Mouse (Mus musculus) brain, embryonic 18.5 days (tissue): ENCODE measurements around the gene Cntn2.
A peak's percentile ranks its signal among the peaks of the same experiment; 100 is the strongest.

Experiments used
- DNase-seq: peaks from one replicate; pipeline ENCODE4 v3.0.0-alpha.2; 2012; ENCODE audit warnings: low read depth, low spot score

Cntn2 gene

DNA sequence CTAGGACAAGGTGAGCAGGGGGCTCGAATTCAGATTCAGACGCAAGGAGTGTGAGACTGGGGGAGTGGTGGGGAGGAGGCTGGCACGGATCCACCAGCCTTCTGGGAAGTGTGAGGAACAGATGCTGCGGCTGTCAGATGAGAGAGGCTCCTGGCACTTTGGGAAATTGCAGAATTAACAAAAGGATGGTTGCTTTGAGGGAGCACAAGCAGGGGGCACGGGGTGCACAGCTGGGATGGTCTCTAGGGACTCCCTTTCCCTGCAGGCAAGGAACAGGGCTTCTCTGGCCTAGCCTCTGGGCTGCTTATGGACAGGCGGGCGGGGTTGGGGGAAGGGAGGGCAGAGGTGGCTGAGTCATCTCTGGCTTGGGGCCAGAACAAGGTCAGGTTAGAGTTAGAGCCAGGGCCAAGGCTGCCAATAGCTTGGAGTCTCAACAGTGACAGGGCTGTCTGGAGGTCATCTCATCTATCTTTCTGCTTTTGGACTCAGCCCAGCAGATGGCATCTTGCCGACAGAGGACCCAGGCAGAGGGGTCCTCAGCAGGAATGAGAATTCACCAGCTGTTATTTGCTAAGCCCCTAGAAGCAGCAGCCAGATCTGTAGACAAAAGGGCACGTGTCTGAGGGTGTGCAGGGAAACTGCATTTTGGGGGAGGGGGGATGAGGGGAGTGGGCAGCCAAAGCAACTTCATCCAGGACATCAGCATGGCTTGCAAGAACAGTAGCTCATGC, 15.0 kb upstream of the Cntn2 start:
- DNase-seq, result no peak

DNA sequence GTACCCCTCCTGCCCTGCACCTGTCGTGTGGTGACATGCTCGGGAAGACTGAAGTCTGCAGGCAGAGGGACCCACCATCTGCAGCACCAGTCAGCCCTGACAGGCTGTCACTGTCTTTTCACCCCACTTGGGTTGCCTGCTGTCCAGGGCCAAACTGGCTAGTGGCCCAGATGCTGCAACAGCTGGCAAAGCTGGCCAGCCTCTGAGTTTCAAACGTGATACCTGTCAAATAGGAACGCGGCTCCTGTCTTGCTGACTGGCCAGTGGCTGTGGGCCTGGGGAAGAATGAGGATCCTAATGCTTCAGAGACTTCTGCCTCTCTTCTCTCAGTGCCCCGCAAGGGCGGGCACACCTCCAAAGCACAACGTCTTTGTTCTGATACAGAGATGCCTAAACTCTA, 733 bp upstream of the Cntn2 start:
- DNase-seq, result no peak

DNA sequence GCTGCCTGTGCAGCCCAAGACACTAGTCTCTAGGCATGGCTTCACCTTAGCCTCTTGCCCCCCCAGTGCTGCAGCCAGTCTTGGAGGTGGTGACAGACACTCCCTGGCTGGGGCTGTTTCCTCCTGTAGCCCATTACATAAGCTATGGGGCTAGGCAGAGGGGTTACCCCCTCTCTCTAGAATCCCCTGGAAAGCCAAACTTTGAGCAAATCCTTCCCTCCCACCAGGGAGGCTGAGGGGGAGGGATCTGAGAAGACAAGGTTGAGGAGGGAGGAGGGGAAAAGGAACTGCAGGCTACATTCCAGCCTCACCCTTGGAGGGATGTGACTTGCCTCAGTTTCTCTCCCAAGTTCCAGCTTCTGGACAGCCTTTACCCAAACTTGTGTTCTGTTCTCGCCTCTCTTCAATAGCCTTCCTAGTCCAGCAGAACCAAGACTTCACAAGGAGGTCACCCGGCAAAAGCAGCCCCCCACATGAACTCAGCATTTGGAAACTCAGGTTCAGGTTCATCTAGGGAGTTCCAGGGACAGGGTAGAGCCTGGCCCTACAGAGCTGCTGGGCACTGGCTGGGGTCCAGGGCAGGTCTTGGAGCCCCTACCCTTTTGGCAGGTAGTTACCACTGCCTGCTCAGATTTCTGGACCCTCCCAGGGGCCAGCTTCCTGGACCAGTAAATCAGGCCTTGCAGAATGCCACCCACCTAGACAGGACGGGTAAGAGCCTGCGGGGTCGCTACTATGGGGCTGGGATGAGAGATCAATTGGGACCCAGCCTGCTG, 1.0 kb downstream of the Cntn2 start:
- DNase-seq, result no peak

DNA sequence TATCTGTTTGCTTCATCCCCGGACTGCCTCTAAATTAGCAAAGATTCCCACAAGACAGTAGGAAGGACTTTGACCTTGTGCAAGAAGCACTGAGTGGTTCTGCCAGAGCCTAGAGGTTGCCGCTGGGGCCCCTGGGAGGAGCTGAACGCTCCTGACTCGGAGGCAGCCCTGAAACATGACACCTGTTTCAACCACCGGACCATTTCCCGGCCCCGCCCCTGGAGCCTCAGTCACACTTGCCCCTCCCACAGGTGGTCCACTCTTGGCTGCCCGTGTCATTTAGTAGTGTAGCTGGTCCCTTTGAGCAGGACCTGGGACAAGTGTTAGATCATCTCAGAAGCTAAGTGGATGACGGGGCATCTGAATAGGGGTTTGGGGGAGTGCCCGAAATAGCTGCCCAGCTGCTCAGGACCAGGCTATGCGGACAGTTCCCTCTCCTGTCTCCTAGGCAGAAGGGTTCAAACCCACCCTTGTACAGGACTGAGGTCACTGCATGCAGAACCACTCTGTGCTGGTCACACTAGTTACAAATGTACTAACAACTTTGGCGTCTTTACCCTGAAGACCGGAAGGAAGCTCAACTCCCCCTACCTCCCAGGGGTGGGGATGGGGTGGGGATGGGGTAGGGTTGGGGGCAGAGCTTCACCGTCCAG, 1.8 kb downstream of the Cntn2 start:
- no peak for DNase-seq

DNA sequence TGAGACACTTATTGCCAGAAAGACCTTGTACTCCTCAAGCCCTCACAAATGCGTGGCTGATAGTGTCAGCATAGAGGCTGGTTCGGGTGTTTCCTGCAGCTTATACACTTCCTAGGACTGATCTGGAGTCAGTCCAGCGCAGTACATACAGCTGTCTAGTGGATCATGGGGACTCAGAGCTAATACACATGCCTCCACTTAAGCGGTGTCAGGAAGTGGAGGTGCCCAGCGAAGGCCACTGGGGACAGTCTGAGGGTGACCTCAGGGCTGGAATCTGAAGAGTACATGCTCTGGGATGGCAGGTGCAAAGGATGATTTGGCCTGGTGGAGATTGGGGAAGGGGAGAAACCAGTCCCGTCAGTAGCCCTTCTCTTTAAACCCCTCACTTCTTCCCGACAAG, 2.4 kb downstream of the Cntn2 start:
- no peak for DNase-seq

DNA sequence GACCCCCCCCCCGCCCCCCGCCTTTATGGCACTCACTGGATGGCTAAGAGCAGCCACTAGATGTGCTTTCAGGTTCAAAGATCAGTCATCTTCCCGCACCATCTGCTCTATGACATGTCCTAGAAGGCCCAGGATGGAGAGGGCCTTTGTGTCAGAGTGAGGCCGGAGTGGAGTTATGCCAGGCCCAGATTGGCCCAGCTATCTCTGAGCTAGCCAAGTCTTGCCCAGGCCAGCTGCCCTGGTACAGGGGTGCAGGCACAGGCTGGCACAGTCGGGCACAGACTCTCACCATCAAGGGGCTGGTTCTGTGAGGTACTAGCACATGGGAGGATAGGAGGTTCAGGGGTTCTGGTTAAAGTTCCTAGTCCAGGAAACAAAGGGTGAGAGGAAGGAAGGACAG, 5.3 kb downstream of the Cntn2 start:
- DNase-seq, result no peak

DNA sequence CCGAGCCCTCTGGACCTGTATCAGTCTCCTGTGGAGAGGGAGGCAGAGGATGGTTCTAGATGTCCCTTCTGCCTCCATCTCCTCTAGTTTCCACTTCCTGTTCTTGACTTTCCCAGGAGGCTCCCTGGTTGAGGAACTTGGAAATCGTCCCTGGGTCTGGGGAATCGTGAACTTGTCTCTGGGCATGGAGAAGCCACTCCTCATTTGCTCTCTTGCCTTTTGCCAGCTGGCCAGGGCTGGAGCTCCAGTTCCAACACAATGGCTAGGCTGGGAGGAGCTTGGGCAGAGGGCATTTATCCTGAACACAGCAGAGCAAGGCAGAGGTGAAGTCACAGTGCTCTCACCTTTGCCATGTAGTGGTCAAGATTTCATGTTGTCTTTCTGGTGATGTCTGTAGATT, 6.6 kb downstream of the Cntn2 start:
- no peak for DNase-seq

DNA sequence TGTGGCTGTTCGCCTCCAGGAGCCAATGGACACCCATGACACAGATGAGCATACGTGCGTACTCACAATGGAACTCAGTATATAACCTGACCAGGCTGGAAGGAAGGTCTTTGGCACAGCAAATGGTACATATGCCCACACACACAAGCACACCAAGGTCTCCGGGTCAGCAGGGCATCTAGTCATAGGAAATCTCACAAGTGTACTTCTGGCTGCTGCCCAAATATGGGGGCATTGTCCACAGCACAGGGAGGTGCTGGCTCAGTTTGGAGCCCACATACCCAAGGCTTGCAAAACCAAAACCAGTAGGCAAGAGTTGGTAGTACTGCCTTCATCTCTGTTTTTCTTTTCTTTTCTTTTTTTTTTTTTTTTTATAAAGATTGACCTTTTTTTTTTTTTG, 7.5 kb downstream of the Cntn2 start:
- DNase-seq, result no peak

DNA sequence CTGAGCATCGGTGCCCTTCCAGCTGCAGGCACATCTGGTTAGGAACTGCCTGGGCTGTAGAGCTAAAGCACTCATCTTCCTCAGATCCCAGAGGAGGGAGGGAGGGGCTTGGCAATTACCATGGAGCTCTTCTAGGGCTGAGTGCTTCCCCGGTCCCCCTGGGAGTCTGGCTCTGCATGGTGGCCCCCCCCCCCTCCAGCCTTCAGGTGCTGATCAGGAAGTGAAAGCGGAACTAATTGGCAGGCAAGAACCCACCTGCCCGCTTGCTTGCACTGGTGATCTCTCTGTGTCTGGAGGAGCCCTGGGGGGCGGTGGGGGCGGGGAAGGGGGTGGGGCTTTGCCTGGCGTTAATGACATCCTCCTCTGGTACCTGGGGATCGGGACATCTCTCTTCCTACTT, 9.2 kb downstream of the Cntn2 start:
- no peak for DNase-seq

DNA sequence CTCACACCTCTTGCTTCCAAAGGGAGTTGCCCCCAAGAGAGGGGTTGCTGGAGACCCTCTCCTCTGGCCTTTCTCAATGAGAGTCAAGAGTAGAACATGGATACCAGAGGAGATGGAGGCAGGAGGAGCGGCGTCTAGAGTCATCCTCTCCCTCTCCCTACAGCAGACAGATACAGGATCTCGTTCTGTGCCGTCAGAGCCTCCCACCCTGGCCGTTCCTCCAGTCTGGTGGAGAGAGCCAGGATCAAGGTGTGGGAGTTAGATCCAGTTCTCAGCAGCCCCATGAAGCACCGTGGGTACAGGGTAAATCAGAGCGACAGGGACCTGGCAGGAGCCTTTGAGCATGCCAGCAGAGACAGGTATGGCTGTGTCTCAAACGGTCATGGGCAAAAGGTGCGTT, 10.5 kb downstream of the Cntn2 start:
- no peak for DNase-seq

DNA sequence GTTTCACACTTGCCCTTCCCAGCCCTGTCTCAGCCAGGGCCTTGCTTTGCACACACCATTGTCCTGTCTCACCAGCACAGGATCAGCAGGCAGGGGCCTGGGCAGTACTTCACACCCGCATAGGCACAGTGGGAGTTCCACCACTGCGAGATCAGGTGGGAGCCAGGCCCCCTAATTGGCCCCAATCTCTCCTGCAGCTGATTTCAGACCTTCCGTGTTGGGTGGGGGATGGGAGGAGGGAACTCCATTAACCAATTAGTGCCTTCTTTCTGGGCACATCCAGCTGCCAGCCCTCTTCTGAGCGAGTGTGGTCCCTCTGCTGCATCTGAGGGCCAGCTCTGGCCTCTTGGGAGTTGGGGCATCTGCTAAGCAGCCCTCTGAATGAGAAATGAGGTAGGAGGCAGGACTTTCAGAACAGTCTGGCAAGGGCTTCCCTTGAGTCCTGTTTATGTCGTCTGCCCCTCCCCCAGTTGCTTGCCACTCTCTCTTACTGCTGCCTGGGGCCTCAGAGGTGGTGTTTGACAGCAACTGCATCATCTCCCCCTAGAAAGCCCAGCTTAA, 12.3 kb downstream of the Cntn2 start:
- DNase-seq, result no peak

DNA sequence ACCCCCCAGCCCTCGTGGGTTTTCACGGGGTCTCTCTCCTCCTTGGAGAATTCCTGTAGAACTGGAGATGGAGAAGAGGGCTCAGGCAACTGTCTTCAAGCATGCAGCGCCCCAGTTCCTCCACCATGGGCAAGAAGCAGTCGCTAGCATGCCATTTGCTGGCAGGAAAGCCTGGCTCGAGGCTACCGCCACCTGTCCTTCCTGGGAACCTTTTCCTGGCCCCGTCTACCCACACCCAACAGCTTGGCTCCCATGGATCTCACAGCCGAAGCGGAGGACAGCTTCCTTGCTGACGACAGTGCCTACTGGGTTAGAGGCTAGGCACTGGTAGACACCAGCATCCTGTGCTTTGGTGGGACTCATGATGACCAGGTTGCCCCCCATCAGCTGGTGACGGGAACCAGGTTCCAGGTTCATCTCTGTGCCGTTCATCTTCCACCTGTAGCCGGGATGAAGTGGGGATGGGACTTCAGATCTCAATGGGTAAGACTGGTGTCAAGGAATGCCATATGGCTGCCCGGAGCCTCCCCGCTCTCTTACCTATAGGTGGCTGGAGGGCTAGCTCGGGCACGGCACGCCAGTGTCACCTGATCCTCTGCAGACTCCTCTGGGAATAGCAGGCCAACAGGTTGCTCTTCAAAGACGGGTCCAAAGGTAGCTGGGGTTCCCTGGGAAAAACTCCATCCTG, 14.3 kb downstream of the Cntn2 start:
- DNase-seq, result no peak

DNA sequence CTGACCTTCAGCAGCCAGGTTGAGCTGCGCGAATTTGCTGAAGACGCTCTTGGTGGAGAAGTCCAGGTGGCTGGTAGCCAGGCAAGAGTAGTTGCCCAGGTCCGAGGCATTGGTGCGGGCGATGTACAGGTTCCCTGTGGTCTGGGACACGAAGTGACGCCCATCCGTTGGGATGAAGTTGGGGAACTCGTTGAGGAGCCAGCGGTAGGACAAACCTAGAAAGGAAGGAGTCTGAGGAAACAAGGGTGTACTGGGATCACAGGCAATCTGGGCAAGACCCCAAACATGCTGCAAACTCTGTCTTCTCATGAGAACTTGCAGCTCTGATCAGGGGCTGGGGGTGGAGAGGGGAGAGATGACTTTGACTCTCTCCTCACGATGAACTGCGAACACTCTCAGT, 15.0 kb downstream of the Cntn2 start:
- no peak for DNase-seq

DNA sequence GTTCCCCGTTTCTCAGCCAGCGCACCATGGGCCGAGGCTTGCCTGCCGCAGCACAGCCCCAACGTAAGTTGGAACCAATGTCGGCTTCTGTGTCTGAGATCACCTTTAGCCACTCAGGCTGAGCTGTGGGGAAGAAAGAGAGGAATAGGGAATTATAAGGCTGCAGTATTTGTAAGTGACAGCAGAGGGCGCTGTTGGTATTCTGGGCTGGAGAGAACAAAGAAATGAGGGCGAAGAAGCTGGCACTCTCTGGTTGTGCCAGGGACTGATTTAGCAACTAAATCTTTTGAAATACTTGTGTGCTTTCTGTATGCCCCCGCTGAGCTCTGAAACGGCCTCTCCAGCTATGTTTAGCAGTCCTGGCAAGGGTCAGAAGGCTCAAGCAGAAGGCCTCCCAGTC, 17.2 kb downstream of the Cntn2 start:
- peak; percentile 75 for DNase-seq

DNA sequence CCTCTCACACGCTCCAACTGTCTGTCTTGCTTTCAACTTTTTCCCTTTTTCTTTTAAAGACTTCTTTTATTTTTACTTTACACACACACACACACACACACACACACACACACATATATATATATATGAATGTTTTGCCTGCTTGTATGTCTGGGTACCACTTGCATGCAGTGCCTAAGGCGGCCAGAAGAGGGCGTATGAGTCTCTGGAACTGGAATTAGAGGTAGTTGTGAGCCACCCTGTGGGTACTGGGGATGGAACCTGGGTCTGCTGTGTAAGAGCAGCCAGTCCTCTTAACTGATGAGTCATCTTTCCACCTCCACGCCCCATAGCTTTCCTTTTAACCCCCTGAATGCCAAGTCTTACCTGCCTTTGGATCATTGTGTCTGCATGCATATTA, 19.1 kb downstream of the Cntn2 start:
- DNase-seq, result no peak

DNA sequence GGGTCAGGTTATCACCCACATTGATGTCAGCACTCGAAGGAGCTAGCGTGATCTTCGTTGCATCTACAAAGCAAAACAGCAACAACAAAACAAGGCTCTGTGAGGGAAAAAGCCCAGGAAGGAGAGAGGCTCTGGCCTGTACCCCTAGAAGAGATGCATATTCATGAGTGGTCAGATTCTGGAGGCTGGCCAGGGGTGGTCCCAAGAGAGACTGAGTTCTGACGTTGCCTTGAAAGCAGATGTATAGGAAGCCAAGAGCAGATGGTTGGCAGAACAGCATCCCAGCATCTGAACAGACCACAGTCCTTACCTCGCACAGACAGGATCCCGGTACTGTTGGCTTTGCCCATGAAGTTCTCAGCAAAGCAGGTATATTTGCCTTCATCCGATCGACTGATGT, 20.0 kb downstream of the Cntn2 start:
- no peak for DNase-seq

DNA sequence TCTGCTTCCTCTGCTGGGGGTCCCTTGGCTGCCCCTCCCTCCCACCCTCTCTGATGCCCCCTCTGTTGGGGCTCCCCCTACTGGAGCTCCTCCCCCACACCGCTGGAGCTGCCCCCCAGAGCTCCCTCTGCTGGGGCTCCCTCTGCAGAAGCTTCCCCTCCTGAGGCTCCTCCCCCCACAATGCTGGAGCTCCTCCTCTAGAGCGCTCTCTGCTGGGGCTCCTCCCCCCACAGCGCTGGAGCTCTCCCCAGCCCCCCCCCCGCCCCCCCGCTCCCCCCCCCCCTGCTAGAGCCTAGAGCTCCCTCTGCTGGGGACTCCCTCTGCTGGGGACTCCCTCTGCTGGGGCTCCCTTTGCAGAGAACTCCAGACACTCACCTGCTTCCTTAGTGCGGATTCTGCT, 22.3 kb downstream of the Cntn2 start:
- DNase-seq, result no peak

DNA sequence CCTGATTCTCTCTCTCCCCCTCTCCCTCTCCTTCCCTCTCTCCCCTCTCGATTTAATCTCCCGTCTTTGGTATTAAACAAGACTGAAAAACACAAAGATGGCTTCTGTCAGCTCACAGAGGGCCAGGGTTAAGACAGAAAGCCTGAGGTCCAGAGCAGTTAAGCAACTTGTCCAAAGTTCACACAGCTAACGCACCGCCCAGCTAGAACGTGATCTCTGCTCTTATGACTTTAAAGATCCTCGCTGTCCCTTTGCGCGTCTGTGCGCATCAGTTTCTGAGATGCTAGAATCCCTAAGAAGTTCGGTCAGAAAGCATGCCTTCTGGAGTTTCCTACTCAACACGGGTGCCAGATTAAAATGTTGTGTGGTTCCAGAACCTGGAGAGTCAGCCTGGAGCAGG, 23.3 kb downstream of the Cntn2 start:
- no peak for DNase-seq

DNA sequence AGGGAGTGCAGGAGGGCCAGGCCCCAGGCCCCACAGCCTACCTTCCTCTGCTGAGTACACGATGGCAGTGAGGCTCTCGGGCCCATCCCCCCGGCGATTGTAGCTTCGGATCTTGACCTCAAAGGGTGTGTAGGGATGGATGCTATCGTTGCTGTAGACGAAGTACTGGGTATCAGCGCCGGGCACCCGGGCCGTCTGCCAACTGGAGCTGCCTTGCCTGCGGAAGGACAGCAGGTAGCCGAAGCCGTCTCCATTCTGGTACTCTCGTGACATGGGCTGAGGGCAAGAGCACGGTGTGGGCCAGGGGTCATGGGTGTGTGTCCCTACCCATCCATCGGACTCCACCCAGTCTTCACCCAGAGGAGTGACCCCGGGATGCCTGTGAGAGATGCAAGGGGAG, 24.4 kb downstream of the Cntn2 start:
- no peak for DNase-seq

DNA sequence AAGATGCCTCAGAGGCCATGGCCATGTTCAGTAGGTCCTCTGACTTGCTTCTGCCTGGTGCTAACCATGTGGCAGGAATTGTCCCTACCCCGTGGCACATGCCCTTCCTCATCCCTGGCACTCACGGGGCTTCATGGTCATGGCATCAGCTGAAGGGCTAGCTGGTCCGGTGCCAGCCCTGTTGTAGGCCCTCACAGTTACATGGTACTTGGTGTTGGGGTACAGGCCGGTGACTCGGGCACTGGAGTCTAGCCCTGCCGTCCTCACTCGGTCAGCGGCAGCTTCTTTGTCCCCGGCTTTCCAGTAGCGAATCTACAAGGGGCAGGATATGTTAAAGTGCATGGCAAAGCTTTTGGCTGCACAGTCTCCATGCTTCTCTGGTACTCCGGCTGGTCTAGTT, 26.3 kb downstream of the Cntn2 start:
- DNase-seq, result no peak

DNA sequence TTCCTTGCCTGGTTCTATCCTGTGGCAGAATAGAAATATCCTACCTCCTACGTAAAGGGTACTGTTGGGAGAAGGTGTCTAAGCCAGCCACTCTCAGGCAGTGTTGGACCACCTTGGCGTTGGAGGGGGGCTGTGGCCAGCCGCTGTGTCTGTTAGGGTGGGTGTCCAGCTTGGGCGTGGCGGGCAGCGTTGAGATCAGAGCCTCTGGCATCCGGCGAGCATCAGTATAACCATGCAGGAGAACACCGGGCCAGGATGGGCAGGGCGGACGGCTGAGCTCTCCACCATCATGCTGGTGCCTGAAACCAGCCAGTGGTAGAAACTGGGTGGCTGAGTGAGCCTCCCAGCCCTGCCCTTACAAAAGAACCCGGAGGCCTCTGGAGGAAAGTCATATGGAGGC, 27.7 kb downstream of the Cntn2 start:
- DNase-seq, result no peak

DNA sequence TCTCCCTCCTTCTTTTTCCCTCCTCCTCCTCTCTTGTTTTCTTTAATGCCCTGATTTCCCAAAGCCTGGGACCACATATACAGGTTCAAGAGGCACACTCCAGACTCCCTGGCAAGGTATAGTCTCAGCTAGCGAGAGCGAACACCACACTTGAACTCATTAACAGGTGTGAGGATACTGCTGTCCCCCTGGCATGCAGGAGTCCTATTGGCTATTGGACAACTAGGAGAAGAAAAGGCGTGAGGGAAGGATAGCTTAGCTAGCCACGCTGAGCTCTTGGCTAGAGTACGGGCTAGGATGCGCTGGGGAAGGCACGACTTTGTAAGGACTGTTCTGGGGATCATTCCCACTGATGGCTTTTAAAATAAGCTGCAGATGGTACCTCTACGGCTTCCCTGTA, 30.9 kb downstream of the Cntn2 start:
- no peak for DNase-seq
